Mouse (Mus musculus): Measurements from ENCODE around the gene Kif2c.

DNA sequence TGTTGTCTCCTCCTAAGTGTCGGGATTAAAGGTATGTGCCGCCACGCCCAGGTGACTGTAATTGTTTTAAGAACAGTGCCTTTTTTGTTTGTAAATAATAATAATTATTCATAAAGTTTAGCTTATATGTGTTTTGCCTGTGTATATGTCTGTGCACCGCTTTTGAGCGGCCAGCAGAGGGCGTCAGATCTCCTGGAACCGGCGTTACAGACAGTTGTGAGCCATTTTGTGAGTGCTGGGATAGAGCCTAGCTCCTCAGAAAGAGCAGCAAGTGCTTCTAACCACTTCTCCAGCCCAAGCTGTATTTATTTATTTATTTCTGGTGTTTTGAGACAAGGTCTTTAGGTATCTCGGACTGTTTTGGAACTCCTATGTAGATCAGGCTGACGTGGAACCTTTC, 47.9 kb upstream of the Kif2c start:
- TF ChIP-seq CTCF (IDR thresholded peaks at IDR 0.05; ENCODE audit: borderline replicate concordance, insufficient read depth, low read depth, low read length) = peak; percentile 17; the same call in 1 of the 2 replicates
- no peak for TF ChIP-seq POLR2A (IDR thresholded peaks at IDR 0.05; ENCODE audit: borderline replicate concordance, insufficient read depth, low read length)

All from cerebellum, adult 2 months (tissue).